ENCODE assay signal across 18 mouse cellular contexts in genomic region chrX:10770575-10770974, GRCm38 (mm10).
"Had no signal": no experiment of that assay in that cellular context is flagged by ENCODE, and none has a peak within 500 bp of the region (broad histone marks: within the 10 kb centered on the region; RNA-seq: fewer than 3 reads in every experiment).

No protein-coding gene starts in this region.

- H3K27ac ChIP-seq: left cerebral cortex, adult 2 months; liver, embryonic 15.5 days; lung, embryonic 15.5 days; midbrain, embryonic 12.5 days; midbrain, embryonic 15.5 days; neural tube, embryonic 12.5 days; neural tube, embryonic 15.5 days; stomach, embryonic 15.5 days had no signal

- H3K9me3 ChIP-seq: liver, embryonic 15.5 days; lung, embryonic 15.5 days; midbrain, embryonic 12.5 days; midbrain, embryonic 15.5 days; neural tube, embryonic 12.5 days; neural tube, embryonic 15.5 days; stomach, embryonic 15.5 days had no signal

- H3K36me3 ChIP-seq: liver, embryonic 15.5 days; lung, embryonic 15.5 days; midbrain, embryonic 12.5 days; midbrain, embryonic 15.5 days; neural tube, embryonic 12.5 days; neural tube, embryonic 15.5 days; stomach, embryonic 15.5 days had no signal

- H3K4me3 ChIP-seq: left cerebral cortex, adult 2 months; liver, embryonic 15.5 days; lung, embryonic 15.5 days; midbrain, embryonic 12.5 days; midbrain, embryonic 15.5 days; neural tube, embryonic 12.5 days; neural tube, embryonic 15.5 days; stomach, embryonic 15.5 days had no signal

- H3K4me2 ChIP-seq: liver, embryonic 15.5 days; lung, embryonic 15.5 days; midbrain, embryonic 12.5 days; midbrain, embryonic 15.5 days; neural tube, embryonic 12.5 days; neural tube, embryonic 15.5 days; stomach, embryonic 15.5 days had no signal

- H3K27me3 ChIP-seq: liver, embryonic 15.5 days; lung, embryonic 15.5 days; midbrain, embryonic 12.5 days; midbrain, embryonic 15.5 days; neural tube, embryonic 12.5 days; neural tube, embryonic 15.5 days; stomach, embryonic 15.5 days had no signal

- H3K9ac ChIP-seq: liver, embryonic 15.5 days; lung, embryonic 15.5 days; midbrain, embryonic 12.5 days; midbrain, embryonic 15.5 days; neural tube, embryonic 12.5 days; neural tube, embryonic 15.5 days; stomach, embryonic 15.5 days had no signal

- ATAC-seq: midbrain, embryonic 15.5 days had no signal

- DNase-seq: kidney, adult 8-10 months; kidney, postnatal 14 days; layer of hippocampus, postnatal 36 days; lung, adult 18-20 months; lung, postnatal 10 days; lung, postnatal 36 days; right cerebral cortex, adult 18-20 months; right cerebral cortex, postnatal 14 days; right cerebral cortex, postnatal 4 days; thymus, postnatal 25 days had no signal

- H3K4me1 ChIP-seq: liver, embryonic 15.5 days; midbrain, embryonic 12.5 days; midbrain, embryonic 15.5 days; neural tube, embryonic 12.5 days; neural tube, embryonic 15.5 days; stomach, embryonic 15.5 days had no signal
